Comparison of ENCODE assay signal across 9 mouse cellular contexts in genomic region chr1:89942395-89942976, GRCm38 (mm10). TPM values are rescaled to one million over a fixed set of nuclear protein-coding genes. Genes with fewer than 3 reads are reported as not detected.
A peak's percentile ranks its signal among the peaks of the same experiment; 100 is the strongest.
DNase-seq lines count a peak whose midpoint lies in the region; ATAC-seq and TF ChIP-seq lines count a peak whose summit lies in the region.
"Had no signal": no experiment of that assay in that cellular context is flagged by ENCODE, and none has a peak within 500 bp of the region (broad histone marks: within the 10 kb centered on the region; RNA-seq: fewer than 3 reads in every experiment).

No protein-coding gene starts in this region.

- ATAC-seq in neural tube, embryonic 11.5 days (ENCODE audit: insufficient read depth, low FRiP score, low TSS enrichment): no peak
- no peak for ATAC-seq in limb, embryonic 12.5 days (ENCODE audit: insufficient number of reproducible peaks, insufficient read depth, low FRiP score, low TSS enrichment, low read depth)

- no peaks in the 10 kb centered on the region for H3K36me3 ChIP-seq in heart, adult 2 months (ENCODE audit: control insufficient read depth, insufficient read depth, low read length)
- H3K36me3 ChIP-seq in neural tube, embryonic 11.5 days (ENCODE audit: control insufficient read depth, insufficient read depth, low read length): no peaks in the 10 kb centered on the region
- no peaks in the 10 kb centered on the region for H3K36me3 ChIP-seq in limb, embryonic 12.5 days

- H3K27me3 ChIP-seq in heart, adult 2 months (ENCODE audit: control insufficient read depth, insufficient read depth, low read length): peaks cover 21% of the 10 kb centered on the region
- H3K27me3 ChIP-seq in neural tube, embryonic 11.5 days (ENCODE audit: control insufficient read depth, insufficient read depth, low read length): peaks cover 12% of the 10 kb centered on the region
- peaks cover 84% of the 10 kb centered on the region for H3K27me3 ChIP-seq in limb, embryonic 12.5 days

- WGBS in heart, adult 2 months: 18% methylated on average over 15 of the region's 15 CpGs
- 1% methylated on average over 15 of the region's 15 CpGs for WGBS in neural tube, embryonic 11.5 days
- WGBS in limb, embryonic 12.5 days: 2% methylated on average over 15 of the region's 15 CpGs

- no peaks in the 10 kb centered on the region for H3K79me2 ChIP-seq in heart, adult 2 months (replicated peaks; ENCODE audit: control insufficient read depth, insufficient read depth, low read length)

- no peak overlapping the region for H3K27ac ChIP-seq in heart, adult 2 months
- no peak overlapping the region for H3K27ac ChIP-seq in neural tube, embryonic 11.5 days (ENCODE audit: low read depth, low read length)
- H3K27ac ChIP-seq in limb, embryonic 12.5 days: no peak overlapping the region

- peak overlapping the region; percentile 6; the same call in 1 of the 2 replicates for H3K4me3 ChIP-seq in heart, adult 2 months
- peak overlapping the region; percentile 35 for H3K4me3 ChIP-seq in neural tube, embryonic 11.5 days (ENCODE audit: low read depth, low read length)
- peak overlapping the region; percentile 35 for H3K4me3 ChIP-seq in limb, embryonic 12.5 days (replicated peaks)

- no peak overlapping the region for H3K9ac ChIP-seq in heart, adult 2 months (ENCODE audit: low read depth, low read length)
- no peak overlapping the region; the same call in 1 of the 2 replicates for H3K9ac ChIP-seq in neural tube, embryonic 11.5 days (ENCODE audit: low read length)
- H3K9ac ChIP-seq in limb, embryonic 12.5 days (replicated peaks): no peak overlapping the region

- H3K4me1 ChIP-seq in heart, adult 2 months (ENCODE audit: control insufficient read depth, insufficient read depth, low read length): no peaks in the 10 kb centered on the region; the same call in 1 of the 2 replicates
- peaks cover 10% of the 10 kb centered on the region; the same call in 1 of the 2 replicates for H3K4me1 ChIP-seq in neural tube, embryonic 11.5 days (ENCODE audit: control insufficient read depth, insufficient read depth, low read length)
- H3K4me1 ChIP-seq in limb, embryonic 12.5 days (replicated peaks): peaks cover 15% of the 10 kb centered on the region

- H3K4me2 ChIP-seq in neural tube, embryonic 11.5 days (ENCODE audit: low read depth): peak overlapping the region; percentile 70
- H3K4me2 ChIP-seq in limb, embryonic 12.5 days: peak overlapping the region; percentile 57

- no peaks in the 10 kb centered on the region for H3K9me3 ChIP-seq in neural tube, embryonic 11.5 days (ENCODE audit: control insufficient read depth, low read length)
- no peaks in the 10 kb centered on the region for H3K9me3 ChIP-seq in limb, embryonic 12.5 days

- intact Hi-C loops in heart, adult 2 months (cut with DNase I): loop anchor here (1.0 to 10.0 kb wide), 3 partner anchors 83 to 708 kb away; no protein-coding TSS in a partner anchor

- no peak for DNase-seq in heart, adult 2 months
- DNase-seq in heart, adult 9 months (ENCODE audit: low spot score in 2 of 2): no peak
- no peak for DNase-seq in neural tube, embryonic 11.5 days (ENCODE audit: low spot score)
- DNase-seq in neural tube, embryonic 10.5 days (ENCODE audit: extremely low spot score, low spot score): no peak
- no peak for DNase-seq in adrenal gland, postnatal 4 days (ENCODE audit: low spot score in 2 of 2)
- DNase-seq in adrenal gland, postnatal 14 days: no peak
- no peak for DNase-seq in thymus, postnatal 10 days (ENCODE audit: low spot score in 2 of 2)

- no peak for TF ChIP-seq CTCF in heart, adult 2 months (IDR thresholded peaks at IDR 0.05)

- no peak for TF ChIP-seq POLR2A in heart, adult 2 months (IDR thresholded peaks at IDR 0.05; ENCODE audit: insufficient read depth, low read depth, low read length)

- TF ChIP-seq EP300 in heart, adult 2 months (IDR thresholded peaks at IDR 0.05; ENCODE audit: insufficient read depth, low read depth, low read length): no peak

RNA-seq across cellular contexts. Expression of gene Gbx2, which starts 11.5 kb away (rescaled TPM):
- total RNA-seq in heart, adult 2 months (2021): under 1 TPM; 0.18 to 0.21 TPM
- 0.12 and 0.14 TPM in 2 replicates for polyA plus RNA-seq in heart, adult 2 months (2012; rRNA removed)
- 44.0 and 45.8 TPM in 2 replicates for polyA plus RNA-seq in neural tube, embryonic 11.5 days (2014; fragmentation: Nextera tagmentation; extraction: Ambion mirVana)
- polyA plus RNA-seq in limb, embryonic 12.5 days (2016; fragmentation: Nextera tagmentation; extraction: Ambion mirVana): 0.22 TPM in 1 of 2 replicates, not detected in the other
- total RNA-seq in adrenal gland, postnatal 4 days (2021): not detected
- not detected in 2 replicates for total RNA-seq in adrenal gland, postnatal 14 days (2021)
- total RNA-seq: liver, adult 2 months had no signal
- polyA plus RNA-seq: liver, adult 2 months had no signal
